ENCODE assay signal across 20 mouse cellular contexts in the genomic region with DNA sequence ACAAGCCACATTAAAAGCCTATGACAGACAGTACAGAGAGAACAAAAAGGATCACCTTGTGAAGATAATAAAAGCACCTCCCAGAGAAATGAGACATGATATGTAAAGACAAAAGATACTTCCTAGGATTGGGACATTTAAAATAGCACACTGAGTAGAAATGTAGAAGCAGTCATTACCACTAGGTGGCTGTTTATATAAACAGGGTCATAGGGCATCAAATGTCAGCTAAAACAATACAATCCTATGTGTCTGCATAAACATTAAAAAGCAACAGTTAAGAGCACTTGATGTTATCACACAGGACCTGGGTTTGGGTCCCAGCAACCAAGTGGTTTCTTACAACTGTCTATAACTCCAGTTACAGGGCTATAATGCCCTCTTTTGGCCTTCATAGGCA. TPM values are rescaled to one million over a fixed set of nuclear protein-coding genes. Genes with fewer than 3 reads are reported as not detected.
DNase-seq lines count a peak whose midpoint lies in the region; ATAC-seq and TF ChIP-seq lines count a peak whose summit lies in the region.
"Had no signal": no experiment of that assay in that cellular context is flagged by ENCODE, and none has a peak within 500 bp of the region (broad histone marks: within the 10 kb centered on the region; RNA-seq: fewer than 3 reads in every experiment).

No protein-coding gene starts in this region.

- no peaks in the 10 kb centered on the region for H3K9me3 ChIP-seq in forebrain, postnatal 0 days (ENCODE audit: low read length)
- no peaks in the 10 kb centered on the region for H3K9me3 ChIP-seq in forebrain, embryonic 16.5 days (ENCODE audit: control insufficient read depth, low read length)
- H3K9me3 ChIP-seq: forebrain, embryonic 13.5 days; G1E; kidney, embryonic 15.5 days; midbrain, embryonic 10.5 days had no signal

- no peak overlapping the region for H3K27ac ChIP-seq in forebrain, postnatal 0 days (ENCODE audit: low read depth, low read length)
- no peak overlapping the region for H3K27ac ChIP-seq in forebrain, embryonic 16.5 days (ENCODE audit: low read length)
- no peak overlapping the region for H3K27ac ChIP-seq in left cerebral cortex, adult 2 months
- H3K27ac ChIP-seq: forebrain, embryonic 13.5 days; kidney, embryonic 15.5 days; midbrain, embryonic 10.5 days had no signal

- H3K27me3 ChIP-seq in forebrain, postnatal 0 days (ENCODE audit: insufficient read depth, low read length), result no peaks in the 10 kb centered on the region
- no peaks in the 10 kb centered on the region for H3K27me3 ChIP-seq in forebrain, embryonic 16.5 days (replicated peaks; ENCODE audit: control insufficient read depth, insufficient read depth, low read length)
- H3K27me3 ChIP-seq: forebrain, embryonic 13.5 days; kidney, embryonic 15.5 days had no signal

- no peak overlapping the region for H3K4me2 ChIP-seq in forebrain, postnatal 0 days (ENCODE audit: low read depth)
- no peak overlapping the region for H3K4me2 ChIP-seq in forebrain, embryonic 16.5 days (ENCODE audit: low read length)
- H3K4me2 ChIP-seq: forebrain, embryonic 13.5 days; kidney, embryonic 15.5 days had no signal

- no peaks in the 10 kb centered on the region for H3K4me1 ChIP-seq in forebrain, postnatal 0 days (ENCODE audit: insufficient read depth)
- H3K4me1 ChIP-seq in forebrain, embryonic 16.5 days (replicated peaks; ENCODE audit: control insufficient read depth, insufficient read depth, low read length), result peaks cover 17% of the 10 kb centered on the region

- no peak for DNase-seq in forebrain, postnatal 0 days
- no peak for DNase-seq in left cerebral cortex, adult 2 months (ENCODE audit: extremely low spot score in 1 of 2, low spot score in 2 of 2)
- no peak for DNase-seq in left cerebral cortex, adult 18-20 months (ENCODE audit: low spot score in 2 of 2)
- DNase-seq in 3T3-L1 (ENCODE audit: low read depth, low spot score), result peak; percentile 27
- DNase-seq in R1 (ENCODE audit: low read depth, low spot score), result peak; percentile 16
- DNase-seq in thymus, adult 18-20 months, result no peak
- DNase-seq in thymus, postnatal 25 days, result no peak
- DNase-seq: adrenal gland, adult 2 months; B cell, adult 2 months; cerebellum, postnatal 25 days; heart, postnatal 4 days; lung, adult 18-20 months; lung, postnatal 4 days; thymus, postnatal 14 days had no signal

- peak; percentile 40 for TF ChIP-seq CTCF in forebrain, postnatal 0 days (IDR thresholded peaks at IDR 0.05; ENCODE audit: low read depth)
- peak; percentile 28 for TF ChIP-seq CTCF in left cerebral cortex, adult 2 months (IDR thresholded peaks at IDR 0.05)

- H3K36me3 ChIP-seq in forebrain, postnatal 0 days (ENCODE audit: insufficient read depth), result peaks cover 11% of the 10 kb centered on the region
- peaks cover 10% of the 10 kb centered on the region; the same call in 1 of the 2 replicates for H3K36me3 ChIP-seq in forebrain, embryonic 16.5 days (ENCODE audit: control insufficient read depth, insufficient read depth)

- H3K9ac ChIP-seq in forebrain, postnatal 0 days, result no peak overlapping the region
- H3K9ac ChIP-seq in forebrain, embryonic 16.5 days (replicated peaks; ENCODE audit: low read depth, low read length), result no peak overlapping the region
- H3K9ac ChIP-seq: forebrain, embryonic 13.5 days; kidney, embryonic 15.5 days had no signal

- no peak for ATAC-seq in forebrain, postnatal 0 days
- ATAC-seq in forebrain, embryonic 16.5 days, result no peak
- ATAC-seq: forebrain, embryonic 13.5 days had no signal

- intact Hi-C loops in left cerebral cortex, adult 2 months (cut with DNase I), result loop anchor here (5.0 kb wide), 2 partner anchors 133 to 323 kb away; partner anchors contain the start of genes Ahsa2 and Usp34

- H3K4me3 ChIP-seq in forebrain, postnatal 0 days (ENCODE audit: low read depth, low read length), result no peak overlapping the region
- no peak overlapping the region for H3K4me3 ChIP-seq in forebrain, embryonic 16.5 days (replicated peaks; ENCODE audit: low read length)
- H3K4me3 ChIP-seq in left cerebral cortex, adult 2 months, result no peak overlapping the region
- H3K4me3 ChIP-seq: forebrain, embryonic 13.5 days; kidney, embryonic 15.5 days; midbrain, embryonic 10.5 days; myocyte had no signal

RNA-seq across cellular contexts. Expression of gene 0610010F05Rik, which starts 2.8 kb away (rescaled TPM):
- total RNA-seq in forebrain, postnatal 0 days (2014; rRNA removed), result 128 and 140 TPM in 2 replicates
- polyA plus RNA-seq in forebrain, postnatal 0 days (2015; fragmentation: Nextera tagmentation; extraction: Ambion mirVana), result 114 and 126 TPM in 2 replicates
- polyA plus RNA-seq in forebrain, embryonic 16.5 days (2015; fragmentation: Nextera tagmentation; extraction: Ambion mirVana), result 137 and 152 TPM in 2 replicates
- total RNA-seq in left cerebral cortex, adult 2 months (2021), result 10 to 100 TPM; 36.6 to 43.1 TPM
- total RNA-seq in left cerebral cortex, adult 18-20 months (2021), result 10 to 100 TPM; 32.7 to 39.9 TPM

RNA-seq across cellular contexts. Expression of gene Pus10, which starts 34.8 kb away (rescaled TPM):
- 17.8 and 18.0 TPM in 2 replicates for total RNA-seq in forebrain, postnatal 0 days (2014; rRNA removed)
- polyA plus RNA-seq in forebrain, postnatal 0 days (2015; fragmentation: Nextera tagmentation; extraction: Ambion mirVana), result 6.8 and 9.0 TPM in 2 replicates
- polyA plus RNA-seq in forebrain, embryonic 16.5 days (2015; fragmentation: Nextera tagmentation; extraction: Ambion mirVana), result 14.4 and 17.0 TPM in 2 replicates
- total RNA-seq in left cerebral cortex, adult 2 months (2021), result 10 to 100 TPM; 16.6 to 19.4 TPM
- total RNA-seq in left cerebral cortex, adult 18-20 months (2021), result 10 to 100 TPM; 15.0 to 15.3 TPM

RNA-seq across cellular contexts. Expression of gene Pex13, which starts 35.1 kb away (rescaled TPM):
- 23.5 and 25.1 TPM in 2 replicates for total RNA-seq in forebrain, postnatal 0 days (2014; rRNA removed)
- 24.9 and 26.0 TPM in 2 replicates for polyA plus RNA-seq in forebrain, postnatal 0 days (2015; fragmentation: Nextera tagmentation; extraction: Ambion mirVana)
- 32.9 and 37.7 TPM in 2 replicates for polyA plus RNA-seq in forebrain, embryonic 16.5 days (2015; fragmentation: Nextera tagmentation; extraction: Ambion mirVana)
- 10 to 100 TPM; 31.2 to 35.4 TPM for total RNA-seq in left cerebral cortex, adult 2 months (2021)
- 10 to 100 TPM; 24.4 to 27.0 TPM for total RNA-seq in left cerebral cortex, adult 18-20 months (2021)

Comparison
In these comparisons a context has a peak if more than half of its experiments do, and no peak if none do; other contexts are left out.
1. DNase-seq: peak in 3T3-L1 (single experiment) and R1 (single experiment); none in forebrain, postnatal 0 days (single experiment), left cerebral cortex, adult 2 months (0 of 2), left cerebral cortex, adult 18-20 months (0 of 2), thymus, adult 18-20 months (0 of 2) and thymus, postnatal 25 days (single experiment).